Mouse (Mus musculus) testis, adult 2 months (tissue): ENCODE results near the gene Fcamr. TPM values are rescaled to one million over a fixed set of nuclear protein-coding genes. Genes with fewer than 3 reads are reported as not detected.
A peak's percentile ranks its signal among the peaks of the same experiment; 100 is the strongest.

Experiments used
- H3K27ac ChIP-seq: fragments of 200-500 bp; 2 replicates; pipeline ENCODE4 v1.5.1; 2012; ENCODE audit warnings: low read depth, low read length; ENCODE audit not compliant: control insufficient read depth, insufficient read depth
- H3K27me3 ChIP-seq: fragments of 200-500 bp; 2 replicates; pipeline ENCODE4 v1.6.1; 2012; ENCODE audit warnings: mild to moderate bottlenecking, low read length, moderate library complexity; ENCODE audit not compliant: control insufficient read depth, insufficient read depth
- H3K36me3 ChIP-seq: fragments of 200-500 bp; 2 replicates; pipeline ENCODE4 v1.6.1; 2012; ENCODE audit warnings: mild to moderate bottlenecking, low read length; ENCODE audit not compliant: control insufficient read depth, insufficient read depth
- H3K4me1 ChIP-seq: fragments of 200-500 bp; 2 replicates; pipeline ENCODE4 v1.6.1; 2012; ENCODE audit warnings: low read length; ENCODE audit not compliant: control insufficient read depth, insufficient read depth
- H3K4me3 ChIP-seq: fragments of 200-500 bp; 2 replicates; pipeline ENCODE4 v1.5.1; 2012; ENCODE audit warnings: low read depth, mild to moderate bottlenecking, low read length, moderate library complexity, mixed read lengths; ENCODE audit not compliant: control insufficient read depth
- CTCF ChIP-seq: fragments of 200-500 bp; IDR thresholded peaks from 2 replicates; pipeline ENCODE4 v1.5.1; 2012; ENCODE audit warnings: low read depth, mild to moderate bottlenecking, inconsistent platforms, low read length, moderate library complexity; ENCODE audit not compliant: control insufficient read depth, insufficient read depth, insufficient replicate concordance
- POLR2A ChIP-seq: fragments of 200-500 bp; IDR thresholded peaks from 2 replicates; pipeline ENCODE4 v1.6.1; 2012; ENCODE audit warnings: low read depth, mild to moderate bottlenecking, inconsistent platforms, low read length, moderate library complexity; ENCODE audit not compliant: control insufficient read depth
- polyA plus RNA-seq: library from polyadenylated mRNA; depleted of rRNA; stranded (reverse); fragments of >200 nt; gene quantifications from 2 replicates; pipeline ENCODE4 v1.2.3, GENCODE M21; 2012

Gene Fcamr
- polyA plus RNA-seq, 1 experiment, result 0.23 TPM

DNA sequence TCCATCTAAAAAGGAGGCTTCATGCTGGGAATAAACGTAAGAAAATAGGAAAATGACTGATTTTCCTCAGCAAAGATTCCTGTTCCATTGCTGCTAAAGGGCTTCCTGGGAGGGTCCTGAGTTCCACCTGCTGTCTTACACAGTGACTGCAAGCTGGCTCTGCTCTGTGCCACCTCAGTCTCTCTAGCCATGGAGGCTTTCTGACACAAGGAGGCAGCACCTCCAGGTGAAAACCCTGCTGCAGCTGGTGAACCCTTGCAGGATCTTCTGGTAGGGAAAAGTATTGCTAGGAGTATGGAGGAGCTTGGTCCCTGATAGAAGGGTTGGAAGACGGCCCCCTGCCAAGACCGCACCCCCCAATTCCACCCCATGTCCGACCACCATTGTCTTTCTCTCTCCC lies 13.7 kb upstream of the Fcamr start:
- H3K4me3 ChIP-seq, result no peak overlapping the region
- no peaks in the 10 kb centered on the region for H3K27me3 ChIP-seq
- no peak overlapping the region for H3K27ac ChIP-seq
- no peaks in the 10 kb centered on the region for H3K36me3 ChIP-seq
- no peak for TF ChIP-seq POLR2A
- TF ChIP-seq CTCF, result 0 out of 2 replicates have a peak, but pooled peaks have one; percentile 23
- no peaks in the 10 kb centered on the region for H3K4me1 ChIP-seq

DNA sequence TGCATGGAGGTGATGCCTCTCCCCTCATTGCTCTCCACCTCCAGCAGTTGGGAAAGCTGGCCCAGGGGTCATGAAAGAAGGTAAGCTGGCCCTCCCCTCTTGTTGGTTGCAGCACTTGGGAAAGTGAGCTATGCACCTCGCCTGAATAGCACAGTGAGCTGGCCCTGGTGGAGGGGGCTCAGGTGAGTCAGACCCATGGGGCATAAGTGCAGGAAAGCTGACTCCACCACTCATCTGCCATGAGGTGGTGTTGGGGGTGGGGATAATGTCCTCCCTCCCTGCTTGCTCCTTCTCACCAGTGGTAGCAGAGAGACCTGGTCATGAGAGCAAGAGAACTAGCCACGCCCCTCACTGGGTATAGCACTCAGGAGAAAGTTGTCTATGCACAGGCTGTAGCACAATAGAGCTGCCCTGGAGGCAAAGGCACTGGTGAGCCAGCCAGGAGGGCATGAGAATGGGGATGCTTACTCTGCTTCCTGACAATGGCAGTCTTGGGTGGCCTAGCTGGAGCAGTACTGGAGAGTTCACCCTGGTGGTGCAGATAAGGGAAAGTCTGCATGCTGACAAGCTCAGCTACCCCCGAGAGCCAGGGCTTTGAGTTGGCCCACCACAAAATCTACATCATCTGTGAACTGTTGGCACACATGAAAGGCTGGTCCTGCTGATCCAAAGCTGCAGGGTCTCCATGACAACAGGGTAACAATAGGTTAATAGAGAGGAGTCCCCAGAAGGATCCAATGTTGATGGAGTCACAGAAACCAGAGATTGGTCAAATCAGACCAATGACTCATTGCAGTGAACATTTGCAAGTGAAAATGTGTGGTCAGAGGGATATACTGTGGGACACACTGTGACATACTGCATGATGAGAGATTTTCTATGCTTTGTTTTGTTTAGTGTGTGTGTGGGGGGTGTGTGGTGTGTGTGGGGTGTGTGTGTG lies 10.9 kb upstream of the Fcamr start:
- no peak for TF ChIP-seq POLR2A
- no peak for TF ChIP-seq CTCF
- H3K27me3 ChIP-seq, result no peaks in the 10 kb centered on the region
- no peaks in the 10 kb centered on the region for H3K36me3 ChIP-seq
- no peak overlapping the region for H3K4me3 ChIP-seq
- no peaks in the 10 kb centered on the region for H3K4me1 ChIP-seq
- H3K27ac ChIP-seq, result no peak overlapping the region

DNA sequence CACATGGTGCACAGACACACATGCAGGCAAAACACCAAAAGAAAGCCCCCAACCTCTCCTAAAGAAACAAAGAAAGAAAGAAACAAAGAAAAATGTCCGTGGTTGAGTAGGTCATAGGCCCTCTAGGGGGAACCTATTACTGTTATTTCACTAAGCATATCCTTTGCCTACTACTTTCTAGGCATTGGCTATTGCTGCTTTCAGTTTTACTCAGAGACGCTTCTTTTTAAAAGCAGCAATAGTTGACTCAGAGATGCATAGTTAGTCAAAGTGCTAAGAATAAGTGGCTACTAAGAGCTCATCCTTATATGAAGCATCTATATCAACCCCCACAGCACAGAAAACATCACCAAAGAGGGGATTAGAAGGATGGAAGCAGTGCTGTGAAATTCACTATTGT lies 5.4 kb upstream of the Fcamr start:
- no peaks in the 10 kb centered on the region for H3K27me3 ChIP-seq
- TF ChIP-seq POLR2A, result no peak
- no peak for TF ChIP-seq CTCF
- no peak overlapping the region for H3K27ac ChIP-seq
- H3K36me3 ChIP-seq, result no peaks in the 10 kb centered on the region
- no peaks in the 10 kb centered on the region for H3K4me1 ChIP-seq
- no peak overlapping the region for H3K4me3 ChIP-seq

GRCm38 (mm10) chr1:130796967-130797684 lies 3.6 kb upstream of the Fcamr start:
- no peaks in the 10 kb centered on the region for H3K36me3 ChIP-seq
- no peak overlapping the region for H3K27ac ChIP-seq
- no peak overlapping the region for H3K4me3 ChIP-seq
- TF ChIP-seq POLR2A (no peak), CTCF (no peak)
- no peaks in the 10 kb centered on the region for H3K27me3 ChIP-seq
- no peaks in the 10 kb centered on the region for H3K4me1 ChIP-seq

DNA sequence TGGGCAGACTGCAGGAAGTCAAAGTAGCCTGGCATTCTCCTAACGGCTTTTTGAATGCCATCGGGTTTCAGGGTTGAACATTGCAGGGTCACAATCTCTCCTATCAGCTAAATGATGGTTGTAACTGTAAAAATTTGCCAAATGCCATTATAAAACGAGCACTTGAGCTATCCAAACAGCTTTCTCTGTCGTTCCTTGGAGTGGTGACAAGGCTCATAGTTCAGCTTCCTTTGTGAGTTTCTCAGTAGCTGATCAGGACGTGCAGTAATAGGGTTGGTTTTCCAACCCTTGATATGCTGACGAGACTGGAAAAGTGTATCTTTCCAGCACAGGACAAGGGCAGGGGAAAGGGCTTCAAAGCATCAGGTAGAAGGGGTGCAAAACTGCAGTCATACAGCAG lies 2.7 kb upstream of the Fcamr start:
- no peak for TF ChIP-seq POLR2A
- no peaks in the 10 kb centered on the region for H3K36me3 ChIP-seq
- no peak overlapping the region for H3K4me3 ChIP-seq
- H3K27ac ChIP-seq, result no peak overlapping the region
- no peaks in the 10 kb centered on the region for H3K4me1 ChIP-seq
- no peaks in the 10 kb centered on the region for H3K27me3 ChIP-seq

DNA sequence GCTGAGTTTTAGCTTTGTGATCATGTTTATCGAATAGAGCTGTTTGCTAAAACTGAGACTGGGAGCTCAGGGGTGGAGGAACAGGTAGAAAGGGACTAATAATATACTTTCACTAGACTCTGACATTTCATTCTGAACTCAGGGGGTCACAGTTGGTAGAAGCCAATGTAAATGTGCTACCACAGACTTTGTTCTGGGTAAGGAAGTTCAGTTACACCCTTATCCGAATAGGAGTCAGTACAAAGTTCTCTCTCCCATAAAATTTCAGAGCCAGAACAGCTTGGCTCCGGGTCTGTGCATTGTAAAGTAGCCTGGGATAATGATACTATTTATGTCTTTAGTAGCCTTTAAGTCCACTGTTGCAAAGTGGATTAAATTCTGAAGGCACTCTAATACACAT lies 2.2 kb upstream of the Fcamr start:
- Histone ChIP-seq H3K4me3 (no peak overlapping the region), H3K4me1 (no peaks in the 10 kb centered on the region), H3K27ac (no peak overlapping the region), H3K27me3 (no peaks in the 10 kb centered on the region), H3K36me3 (no peaks in the 10 kb centered on the region)
- no peak for TF ChIP-seq POLR2A
- no peak for TF ChIP-seq CTCF

DNA sequence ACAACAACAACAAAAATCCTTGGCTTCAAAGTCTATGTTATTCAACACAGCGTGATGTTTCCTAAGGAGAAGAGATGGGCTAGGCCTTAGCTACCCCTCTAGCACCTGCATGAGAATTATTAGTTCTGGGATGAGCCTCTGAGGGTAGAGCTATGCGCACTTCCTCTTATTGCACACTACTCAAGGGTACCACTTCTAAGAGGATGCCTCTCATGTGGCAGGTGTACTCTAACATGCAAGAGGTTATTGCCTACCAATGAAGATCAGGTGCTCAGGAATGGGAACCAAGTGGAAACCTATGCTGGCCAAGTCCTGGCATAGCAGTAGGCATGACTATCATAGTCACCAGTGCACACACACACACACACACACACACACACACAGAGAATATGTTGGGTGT lies 1.3 kb upstream of the Fcamr start:
- no peaks in the 10 kb centered on the region for H3K36me3 ChIP-seq
- no peaks in the 10 kb centered on the region for H3K4me1 ChIP-seq
- no peak overlapping the region for H3K27ac ChIP-seq
- TF ChIP-seq CTCF (no peak), POLR2A (no peak)
- H3K27me3 ChIP-seq, result no peaks in the 10 kb centered on the region
- no peak overlapping the region for H3K4me3 ChIP-seq
